Mouse (Mus musculus) heart, postnatal 10 days (tissue): ENCODE data around the gene Zfp971. TPM values are rescaled to one million over a fixed set of nuclear protein-coding genes. Genes with fewer than 3 reads are reported as not detected.
A peak's percentile ranks its signal among the peaks of the same experiment; 100 is the strongest.
"Not testable (repeated sequence)": the region's sequence is repeated elsewhere in the genome, so short reads cannot be mapped to it uniquely, and the experiment has no call there.

Experiments used
- DNase-seq, 2 experiments: peaks; one replicate each; pipeline ENCODE4 v3.0.0; 2021
- intact Hi-C: fragments of 180-260 bp; cut with DNase I; formaldehyde crosslinking; loops from one replicate; pipeline ENCODE4 v1.15.1; 2025
- total RNA-seq, 2 experiments: library from RNA; stranded (reverse); gene quantifications; 2 replicates each; pipeline ENCODE4 v1.2.3; 2021

Gene Zfp971
- total RNA-seq = 10 to 100 TPM; 35.9 to 43.2 TPM

- peak; percentile 71 to 73 for DNase-seq
- intact Hi-C loops = not testable (repeated sequence)
These were observed at the start of gene Zfp971 for GRCm38 (mm10) chr2:178023011-178023611. Zfp971 (plus strand) TSS chr2:178023284.

- not testable (repeated sequence) for DNase-seq
These were observed 48.3 kb upstream of the Zfp971 start for GRCm38 (mm10) chr2:177974814-177975213.

DNA sequence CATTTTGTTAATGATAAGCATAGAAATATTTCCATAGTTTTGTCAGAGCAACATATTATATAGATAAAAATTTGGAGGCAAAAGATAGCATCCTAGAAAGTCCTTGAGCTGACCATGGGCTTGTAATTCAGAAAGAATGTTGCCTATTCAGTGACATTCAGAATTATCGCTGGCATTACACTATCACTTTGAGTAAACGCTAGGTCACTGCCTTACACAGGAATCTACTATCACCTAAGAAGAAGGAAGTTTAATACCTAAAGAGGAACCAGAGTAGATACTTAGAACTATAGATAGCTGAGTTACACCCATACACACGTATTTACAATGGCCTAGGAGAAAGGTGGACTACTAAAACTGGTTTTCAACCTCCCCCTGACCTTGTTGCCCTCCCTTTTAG lies 3.6 kb upstream of the Zfp971 start:
- DNase-seq, intact Hi-C loops: not testable (repeated sequence)

More at GRCm38 (mm10) chr2:177974814-177975213, 48.3 kb upstream of the Zfp971 start:
- intact Hi-C loops = not testable (repeated sequence)

- DNase-seq, intact Hi-C loops: not testable (repeated sequence)
These were observed 2.3 kb upstream of the Zfp971 start for GRCm38 (mm10) chr2:178020773-178021172.

GRCm38 (mm10) chr2:178023861-178024260 lies 777 bp downstream of the Zfp971 start:
- intact Hi-C loops = not testable (repeated sequence)
- DNase-seq = peak; percentile 17 to 34

GRCm38 (mm10) chr2:178027601-178028000 lies 4.5 kb downstream of the Zfp971 start:
- DNase-seq, intact Hi-C loops: not testable (repeated sequence)

DNA sequence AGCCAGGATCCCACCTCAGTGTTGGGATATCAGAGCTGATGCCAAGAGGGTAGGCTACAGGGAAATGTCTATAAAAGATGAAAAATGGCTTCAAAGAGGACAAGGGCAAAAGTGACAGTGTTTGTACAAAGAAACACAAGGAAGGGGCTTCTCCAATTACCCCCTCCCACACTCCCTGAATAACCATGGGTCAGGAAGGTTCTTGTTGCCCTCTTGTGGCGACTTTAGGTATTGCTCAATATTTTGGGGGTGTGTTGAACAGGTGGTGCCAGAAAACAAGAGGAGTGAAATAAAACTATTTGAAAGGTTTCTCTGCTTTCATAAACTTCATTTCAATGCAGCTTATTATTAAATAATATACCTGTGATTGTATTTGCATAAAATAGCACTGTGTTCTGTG lies 35.1 kb downstream of the Zfp971 start:
- intact Hi-C loops = no loop called here
- DNase-seq = peak; percentile 63 to 87

GRCm38 (mm10) chr2:178078166-178078717 lies 55.2 kb downstream of the Zfp971 start, which contains the start of gene Zfp931:
Zfp931 (minus strand) TSS chr2:178078476.
- DNase-seq, intact Hi-C loops: not testable (repeated sequence)

Other genes with a start within 250 kb of the Zfp971 start
- gene Gm14325, start 182.9 kb upstream of the Zfp971 start, total RNA-seq = 10 to 100 TPM; 62.2 to 66.7 TPM
- 10 to 100 TPM in 1 of 2 experiments, 1 to 10 TPM in 1; 8.4 to 16.5 TPM for gene Gm14327, start 126.2 kb upstream of the Zfp971 start, total RNA-seq
- under 1 TPM in 1 of 2 experiments, not detected in 1; 0.87 TPM for gene Zfp972, start 97.7 kb upstream of the Zfp971 start, total RNA-seq
- gene Gm14326, start 66.0 kb upstream of the Zfp971 start, total RNA-seq = 10 to 100 TPM; 31.7 to 35.0 TPM
- 1 to 10 TPM; 9.6 to 9.7 TPM for gene Zfp931, start 55.2 kb downstream of the Zfp971 start, total RNA-seq
- gene Phactr3, start 95.7 kb downstream of the Zfp971 start, total RNA-seq = 1 to 10 TPM; 1.9 TPM